Mouse (Mus musculus) liver, embryonic 13.5 days (tissue): Measurements from ENCODE around the gene Ugt2b5. TPM values are rescaled to one million over a fixed set of nuclear protein-coding genes. Genes with fewer than 3 reads are reported as not detected.

Experiments
- polyA plus RNA-seq: library from polyadenylated mRNA; unstranded; fragments of >200 nt; fragmentation: Nextera tagmentation; extraction: Ambion mirVana; gene quantifications from 2 replicates; pipeline ENCODE4 v1.2.1, GENCODE M21; 2015

The Ugt2b5 gene
- polyA plus RNA-seq, 1 experiment from 2014 or later, result 7.5 TPM

Other genes starting within 250 kb of the Ugt2b5 start
- 35.8 and 46.9 TPM in 2 replicates for gene Ugt2b34, start 233.4 kb downstream of the Ugt2b5 start, polyA plus RNA-seq
- 0.12 and 0.32 TPM in 2 replicates for gene Ugt2b1, start 213.8 kb downstream of the Ugt2b5 start, polyA plus RNA-seq
- gene Ugt2b35, start 139.5 kb downstream of the Ugt2b5 start, polyA plus RNA-seq, result 0.61 and 0.85 TPM in 2 replicates
- gene Ugt2b36, start 47.8 kb downstream of the Ugt2b5 start, polyA plus RNA-seq, result 6.7 and 8.8 TPM in 2 replicates
- gene Ugt2b37, start 114.5 kb upstream of the Ugt2b5 start, polyA plus RNA-seq, result not detected in 2 replicates
- 0.05 TPM in 1 of 2 replicates, not detected in the other for gene Ugt2a3, start 196.9 kb upstream of the Ugt2b5 start, polyA plus RNA-seq